Mouse (Mus musculus) cerebellum, adult (tissue): ENCODE measurements around the gene Mtfr1l.
"Not testable (repeated sequence)": the region's sequence is repeated elsewhere in the genome, so short reads cannot be mapped to it uniquely, and the experiment has no call there.

Experiments used
- ATAC-seq: cut with Nextera tagmentation; 2 replicates; pipeline ENCODE4 v1.9.2; 2017; ENCODE audit warnings: mild to moderate bottlenecking, moderate library complexity, mixed read lengths; ENCODE audit not compliant: insufficient number of reproducible peaks, low FRiP score, low TSS enrichment

Mtfr1l gene

DNA sequence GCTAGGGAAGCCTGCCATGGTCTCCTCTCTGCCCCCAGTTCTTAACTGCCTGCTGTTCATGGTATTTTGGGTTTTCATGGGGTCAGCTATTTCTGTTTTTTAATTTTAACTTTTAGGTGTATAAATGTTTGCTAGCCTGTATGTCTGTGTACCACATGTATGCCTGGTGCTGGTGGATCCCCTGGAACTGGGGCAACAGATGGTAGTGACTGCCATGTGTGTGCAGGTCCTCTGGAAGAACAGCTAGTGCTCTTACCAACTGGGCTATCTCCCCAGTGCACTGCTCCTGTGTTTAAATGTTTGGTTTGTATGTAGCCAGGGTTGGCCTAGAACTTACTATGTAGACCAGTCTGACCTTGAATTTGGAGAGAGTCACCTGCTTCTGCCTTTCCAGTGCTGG is 15.9 kb downstream of the Mtfr1l start:
- no peak for ATAC-seq

DNA sequence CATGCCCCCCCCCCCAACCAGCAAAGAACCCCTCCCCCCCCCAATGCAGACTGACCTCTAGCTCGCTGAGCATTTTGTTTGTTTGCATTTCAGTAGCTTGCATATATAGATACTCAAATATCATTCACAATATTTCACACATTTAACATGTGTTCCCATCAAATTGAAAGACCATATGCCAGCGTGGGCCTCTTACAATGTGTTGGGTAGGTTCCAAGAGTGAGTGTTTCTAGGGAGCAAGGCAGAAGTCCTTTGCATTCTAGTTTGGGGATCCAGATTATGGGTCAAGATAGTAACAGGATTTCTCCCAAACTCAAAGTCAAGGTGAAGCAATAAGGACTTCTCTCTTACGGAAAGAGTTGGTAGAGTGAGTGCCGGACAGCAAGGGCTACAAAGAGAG is 16.6 kb downstream of the Mtfr1l start:
- no peak for ATAC-seq

DNA sequence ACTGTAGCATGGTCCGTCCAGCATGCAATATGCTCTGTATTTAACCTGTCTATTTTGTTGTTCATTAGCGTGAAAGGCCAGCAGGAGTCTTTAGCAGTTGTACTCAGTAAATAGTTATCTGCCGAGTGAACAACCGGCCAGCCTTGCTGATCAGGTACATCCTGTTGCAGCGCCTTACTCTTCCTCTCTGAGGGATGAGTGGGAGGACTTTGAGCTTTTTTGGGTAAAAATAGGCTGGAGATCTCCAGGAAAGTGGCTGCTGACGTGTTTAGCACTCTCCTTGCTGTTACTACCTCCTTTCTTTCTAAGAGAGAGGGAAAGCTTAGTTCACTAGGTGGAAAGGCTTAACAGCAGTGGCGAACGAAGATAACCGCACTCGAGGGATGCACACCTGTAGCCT is 17.5 kb downstream of the Mtfr1l start:
- no peak for ATAC-seq

DNA sequence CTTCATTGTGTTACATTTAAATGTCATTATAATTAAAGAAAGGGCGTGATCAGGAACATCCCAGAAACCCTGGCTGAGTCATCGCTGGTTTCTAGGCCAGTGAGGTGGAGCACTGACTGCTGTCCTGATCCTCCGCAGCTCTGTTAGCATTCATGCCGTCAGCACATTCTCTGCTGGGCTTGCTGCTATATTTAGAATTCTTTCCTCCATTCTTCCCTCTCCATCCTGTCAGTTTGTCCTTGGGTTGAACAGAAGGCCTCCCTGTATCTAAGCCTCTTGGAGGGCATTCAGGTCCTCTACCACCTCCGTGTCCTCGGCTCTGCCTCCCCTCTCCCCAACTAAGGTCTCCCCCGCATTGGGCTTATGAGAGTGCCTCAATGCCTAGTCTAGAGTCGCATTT is 18.2 kb downstream of the Mtfr1l start:
- ATAC-seq = no peak; the same call in 1 of the 2 replicates

DNA sequence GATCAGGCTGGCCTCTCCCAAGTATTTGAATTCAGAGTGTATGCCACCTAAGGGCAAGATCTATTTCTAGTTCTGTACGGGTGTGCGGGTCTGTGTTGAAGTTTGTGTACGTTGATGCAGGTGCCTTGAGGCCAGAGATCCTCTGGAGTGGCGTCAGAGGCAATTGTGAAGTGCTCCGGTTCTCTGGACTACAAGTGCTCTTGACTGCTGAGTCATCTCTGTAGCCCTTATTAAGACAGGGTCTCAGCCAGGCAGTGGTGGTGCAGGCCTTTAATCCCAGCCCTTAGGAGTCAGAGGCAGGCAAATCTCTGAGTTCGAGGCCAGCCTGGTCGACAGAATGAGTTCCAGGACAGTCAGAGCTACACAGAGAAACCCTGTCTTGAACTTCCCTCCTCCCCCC is 19.6 kb downstream of the Mtfr1l start:
- no peak for ATAC-seq

DNA sequence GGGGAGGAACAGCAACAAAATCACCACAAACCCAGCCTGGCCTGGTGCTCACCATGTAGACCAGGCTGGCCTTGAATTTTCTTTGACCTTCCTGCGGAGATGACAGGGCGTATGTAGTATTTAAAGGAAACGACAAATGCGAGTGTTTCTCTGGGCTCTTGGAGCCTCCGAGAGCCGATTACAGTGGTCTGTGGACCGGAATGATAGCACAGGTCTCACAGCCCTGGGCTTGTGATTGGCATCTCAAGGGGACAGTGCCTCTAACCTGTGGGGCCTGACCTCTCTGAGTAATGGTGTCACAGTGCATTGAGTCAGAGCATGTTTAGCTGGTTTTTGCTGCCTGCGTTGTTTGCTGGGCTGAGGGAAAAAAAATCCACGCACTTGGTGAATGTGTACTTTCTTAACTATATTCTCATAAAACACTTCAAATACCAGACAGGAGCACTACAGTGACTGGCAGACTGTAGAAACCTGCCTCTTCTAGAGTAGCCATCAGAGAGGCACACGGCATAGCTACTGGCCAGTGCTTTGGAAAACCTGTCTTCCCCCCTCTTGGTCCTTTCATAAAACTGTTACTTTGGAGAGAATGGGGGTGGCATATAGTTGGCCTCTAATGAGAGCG is 20.8 kb downstream of the Mtfr1l start:
- ATAC-seq = no peak

DNA sequence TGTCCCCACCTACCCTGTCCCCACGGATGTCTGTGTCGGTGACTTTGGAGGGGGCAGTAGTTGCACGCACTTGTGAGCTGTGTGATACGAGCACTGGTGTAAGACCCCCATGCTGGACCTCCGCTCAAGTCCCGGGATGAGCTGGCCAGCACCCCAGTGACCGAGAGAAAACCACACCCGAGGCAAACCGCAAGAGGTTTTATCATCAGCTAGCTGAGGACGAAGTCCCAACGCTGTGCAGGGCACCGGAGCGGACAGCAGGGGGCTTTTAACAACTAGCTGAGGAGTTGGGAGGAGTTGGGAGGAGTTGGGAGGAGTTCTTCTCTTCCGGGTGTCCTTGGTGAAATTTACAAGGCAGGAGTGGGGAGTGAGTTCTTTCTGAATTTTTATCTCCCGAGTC is 22.4 kb downstream of the Mtfr1l start:
- ATAC-seq = no peak

DNA sequence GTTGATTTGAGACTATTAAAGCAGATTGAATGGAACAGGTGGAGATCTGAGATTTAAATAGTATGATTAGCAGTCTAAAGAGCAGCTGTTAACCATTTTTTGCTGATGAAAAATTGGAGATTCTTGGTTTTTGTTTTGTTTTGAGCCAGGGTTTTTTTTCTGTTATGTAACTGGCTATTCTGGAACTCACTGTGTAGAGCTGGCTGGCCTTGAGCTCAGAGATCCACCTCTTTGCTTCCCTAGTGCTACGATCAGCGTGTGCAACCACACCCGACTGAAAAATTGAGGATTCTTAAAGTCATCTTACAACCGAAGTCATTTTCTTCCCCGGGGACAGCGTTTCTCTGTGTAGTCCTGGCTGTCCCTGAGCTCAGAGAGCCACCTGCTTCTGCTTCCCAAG is 23.5 kb downstream of the Mtfr1l start:
- no peak for ATAC-seq

DNA sequence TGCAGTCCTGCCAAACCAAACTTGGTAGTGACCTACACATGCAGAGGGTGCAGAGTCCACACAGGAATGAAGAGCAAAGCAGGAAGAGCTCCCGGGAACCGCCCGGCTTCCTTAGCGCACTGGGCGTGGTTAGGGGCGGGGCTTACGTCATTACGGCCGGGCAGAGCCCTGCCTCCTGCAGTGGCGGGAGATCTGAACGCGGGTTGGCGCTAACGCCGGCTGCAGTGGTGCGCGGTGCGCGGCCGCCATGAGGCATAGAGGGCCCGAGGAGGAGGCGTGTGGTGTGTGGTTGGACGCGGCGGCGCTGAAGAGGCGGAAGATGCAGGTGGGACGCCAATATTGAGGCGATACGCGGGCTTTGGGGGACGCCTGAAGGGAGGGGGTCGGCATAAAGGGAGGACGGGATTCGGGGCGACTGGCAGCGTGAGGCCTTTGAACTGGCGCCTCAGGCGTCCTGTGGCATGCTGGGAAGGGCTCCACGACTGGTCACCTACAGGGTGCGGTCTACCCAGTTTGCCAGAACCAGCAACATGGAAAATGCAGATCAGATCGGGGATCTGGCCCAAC is 24.3 kb downstream of the Mtfr1l start, which contains the start of gene Aunip:
Gene Aunip (plus strand): TSS at position 155 of the 567 bp plus-strand sequence.
- ATAC-seq = peak; percentile 77

DNA sequence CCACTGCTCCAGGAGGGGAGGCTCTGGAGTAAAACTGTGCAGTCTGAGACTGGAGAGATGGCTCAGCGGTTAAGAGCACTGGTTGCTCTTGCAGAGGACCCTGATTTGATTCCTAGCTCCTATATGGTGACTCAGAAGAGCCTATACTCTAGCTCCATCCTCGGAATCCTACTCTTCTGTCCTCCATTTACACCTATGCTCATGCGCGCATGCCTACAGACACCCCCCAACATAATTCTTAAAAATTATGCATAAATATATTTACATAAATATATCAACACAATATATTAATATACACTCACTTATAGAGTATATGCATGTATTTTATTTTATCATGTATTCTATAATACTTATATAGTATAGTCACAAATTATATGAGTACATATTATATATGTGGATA is 24.8 kb downstream of the Mtfr1l start:
- ATAC-seq = no peak

DNA sequence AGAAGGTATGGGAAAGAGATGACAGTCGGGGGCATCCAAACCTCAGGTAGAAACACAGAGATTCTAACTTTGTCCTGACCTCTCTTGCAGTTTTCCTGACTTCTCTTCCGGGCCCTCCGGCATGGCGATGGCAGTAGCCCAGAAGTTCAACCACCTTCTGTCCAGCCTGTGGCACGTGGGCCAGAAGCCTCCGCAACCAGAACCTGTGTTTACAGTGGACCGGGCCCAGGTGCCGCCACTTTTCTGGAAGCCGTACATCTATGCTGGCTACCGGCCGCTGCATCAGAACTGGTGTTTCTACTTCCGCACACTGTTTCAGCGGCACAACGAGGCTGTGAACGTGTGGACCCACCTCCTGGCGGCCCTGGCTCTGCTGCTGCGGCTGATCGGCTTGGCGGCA is 28.5 kb downstream of the Mtfr1l start:
- ATAC-seq = no peak

DNA sequence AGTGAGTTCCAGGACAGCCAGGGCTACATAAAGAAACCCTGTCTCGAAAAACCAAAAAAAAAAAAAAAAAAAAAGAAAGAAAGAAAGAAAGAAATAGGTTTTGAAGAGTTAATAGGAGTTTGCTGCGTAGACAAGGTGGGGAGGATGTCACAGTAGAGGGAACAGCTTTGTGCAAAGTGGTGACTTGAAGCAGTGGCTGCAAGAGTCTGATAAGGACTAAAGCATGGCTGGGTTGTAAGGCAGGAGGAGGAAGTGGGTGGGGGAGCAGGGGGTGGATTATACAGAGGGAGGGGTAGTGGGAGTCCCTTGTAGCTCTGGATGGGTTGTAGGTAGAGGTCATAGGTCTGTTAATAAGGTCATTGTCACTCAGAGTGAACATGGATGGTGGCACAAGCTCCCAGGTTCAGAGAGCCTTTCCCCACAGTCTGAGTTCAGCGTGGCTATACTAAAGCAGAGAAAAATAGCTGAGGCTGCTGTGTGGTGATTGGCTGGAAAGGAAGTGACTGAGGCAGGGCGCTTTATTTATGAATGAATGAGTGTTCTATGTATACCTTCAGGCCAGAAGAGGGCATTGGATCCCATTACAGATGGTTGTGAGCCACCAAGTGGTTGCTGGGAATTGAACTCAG is 29.1 kb downstream of the Mtfr1l start:
- no peak for ATAC-seq

DNA sequence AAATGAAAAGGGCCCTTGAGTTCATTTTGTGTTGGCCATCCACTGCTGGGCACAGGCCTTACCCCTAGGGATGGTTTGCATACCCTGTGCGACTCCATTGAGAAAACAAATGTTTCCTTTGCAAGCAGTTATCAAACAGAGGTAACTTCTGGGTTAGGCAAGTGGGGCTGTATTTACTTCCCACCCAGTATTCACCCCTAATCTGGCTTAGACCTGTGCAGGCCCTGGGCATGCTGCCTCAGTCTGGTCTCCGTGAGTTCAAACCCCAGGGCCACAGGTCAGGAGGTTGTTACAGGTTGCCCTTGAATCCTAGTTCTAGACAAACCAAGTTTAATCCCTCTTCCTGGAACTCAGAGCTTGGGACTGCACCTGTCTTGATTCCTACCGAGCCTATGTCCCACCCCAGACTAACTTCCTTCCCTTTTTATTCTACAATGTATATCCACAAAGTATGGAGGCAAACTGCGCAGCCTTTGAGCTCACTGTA is 29.8 kb downstream of the Mtfr1l start:
- no peak for ATAC-seq

DNA sequence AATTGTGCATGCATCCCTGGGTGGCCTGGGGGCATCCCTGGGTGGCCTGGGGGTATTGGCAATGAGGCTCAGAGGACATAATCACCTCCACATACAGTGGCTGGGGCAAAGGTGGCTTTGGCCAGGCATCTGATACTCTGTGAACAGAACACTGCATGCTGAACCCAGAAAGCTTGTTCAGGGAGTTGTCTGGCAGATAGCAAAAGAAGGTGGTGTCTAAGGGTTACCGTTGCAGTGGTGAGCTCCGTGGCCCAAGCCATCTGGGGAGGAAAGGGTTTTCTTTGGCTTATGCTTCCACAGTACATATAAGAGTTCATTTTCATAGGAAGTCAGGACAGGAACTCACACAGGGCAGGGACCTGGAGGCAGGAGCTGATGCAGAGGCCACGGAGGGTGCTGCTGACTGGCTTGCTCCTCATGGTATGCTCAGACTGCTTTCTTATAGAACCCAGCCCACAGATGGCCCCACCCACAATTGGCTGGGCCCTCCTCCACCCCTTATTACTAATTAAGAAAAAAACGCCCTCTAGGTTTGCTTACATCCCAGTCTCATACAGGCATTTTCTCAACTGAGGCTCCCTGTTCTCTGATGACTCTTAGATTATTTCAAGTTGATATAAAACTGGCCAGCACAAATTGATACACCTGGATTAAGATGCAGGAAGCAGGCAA is 31.4 kb downstream of the Mtfr1l start:
- ATAC-seq = no peak

DNA sequence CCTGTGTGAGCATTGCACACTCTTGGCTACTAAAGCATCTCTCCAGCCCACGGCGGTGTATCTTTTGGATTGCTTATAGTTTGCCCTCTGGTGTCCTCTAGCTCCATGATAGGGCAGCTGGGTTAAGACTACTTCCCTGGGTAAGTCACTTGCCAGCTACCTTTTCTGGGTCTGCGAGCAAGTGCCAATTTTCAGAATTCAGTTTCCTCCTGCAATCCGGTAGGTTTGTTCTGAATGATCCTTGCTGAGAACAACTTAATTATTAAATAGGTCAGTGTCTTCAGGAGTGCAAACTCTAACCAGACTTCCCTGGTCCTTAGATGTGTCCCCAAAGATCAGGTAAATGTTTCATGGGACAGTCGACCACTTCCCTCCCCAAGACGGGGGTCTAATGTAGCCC is 34.1 kb downstream of the Mtfr1l start:
- no peak for ATAC-seq

DNA sequence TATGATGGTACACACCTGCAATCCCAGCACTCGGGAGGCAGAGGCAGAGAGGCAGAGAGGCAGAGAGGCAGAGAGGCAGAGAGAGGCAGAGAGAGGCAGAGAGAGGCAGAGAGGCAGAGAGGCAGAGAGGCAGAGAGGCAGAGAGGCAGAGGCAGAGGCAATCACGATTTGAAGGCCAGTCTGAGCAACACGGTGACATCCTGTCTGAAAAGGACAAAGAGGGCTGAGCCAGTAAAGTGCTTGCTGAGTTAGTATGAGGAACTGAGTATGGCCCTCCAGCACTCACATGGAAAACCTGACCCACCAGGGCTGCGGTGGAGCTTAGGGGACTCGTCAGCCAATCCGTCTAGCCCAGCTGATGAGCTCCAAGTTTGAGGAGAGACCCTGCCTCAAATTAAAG is 36.2 kb downstream of the Mtfr1l start:
- ATAC-seq = not testable (repeated sequence)

DNA sequence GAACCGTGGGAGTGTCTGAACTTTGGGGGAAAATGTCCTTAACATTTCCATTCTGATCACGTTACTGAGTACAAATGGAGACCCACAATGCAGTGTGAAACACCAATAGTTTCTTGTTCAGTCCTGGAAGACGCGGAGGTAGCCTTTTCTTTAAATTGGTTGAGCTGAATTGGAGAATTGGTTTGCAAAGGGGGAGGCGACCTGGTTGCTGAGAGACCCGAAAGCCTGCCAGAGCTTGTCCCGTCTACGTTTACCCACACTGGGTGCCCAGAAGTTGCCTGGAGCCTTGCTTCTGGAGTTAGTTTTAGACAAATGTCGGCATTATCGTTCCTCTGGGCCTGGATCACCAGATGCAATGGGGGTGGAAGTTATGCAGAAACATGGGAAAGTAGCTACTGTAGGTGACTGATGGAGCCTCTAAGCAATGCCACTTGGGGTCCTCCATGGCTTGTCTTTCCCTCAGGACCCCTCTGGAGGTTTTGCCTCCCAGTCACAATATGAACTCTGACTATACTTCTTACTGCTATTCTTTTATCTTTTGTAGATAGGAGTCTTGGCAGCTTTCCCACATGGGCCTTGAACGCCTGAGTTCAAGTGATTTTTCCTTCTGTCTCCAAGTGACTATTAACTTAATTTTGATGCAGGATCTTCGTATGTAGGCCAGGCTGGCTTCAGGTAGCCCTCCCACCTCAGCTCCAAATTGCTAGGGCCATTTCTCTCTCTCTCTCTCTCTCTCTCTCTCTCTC is 37.0 kb downstream of the Mtfr1l start:
- no peak for ATAC-seq

DNA sequence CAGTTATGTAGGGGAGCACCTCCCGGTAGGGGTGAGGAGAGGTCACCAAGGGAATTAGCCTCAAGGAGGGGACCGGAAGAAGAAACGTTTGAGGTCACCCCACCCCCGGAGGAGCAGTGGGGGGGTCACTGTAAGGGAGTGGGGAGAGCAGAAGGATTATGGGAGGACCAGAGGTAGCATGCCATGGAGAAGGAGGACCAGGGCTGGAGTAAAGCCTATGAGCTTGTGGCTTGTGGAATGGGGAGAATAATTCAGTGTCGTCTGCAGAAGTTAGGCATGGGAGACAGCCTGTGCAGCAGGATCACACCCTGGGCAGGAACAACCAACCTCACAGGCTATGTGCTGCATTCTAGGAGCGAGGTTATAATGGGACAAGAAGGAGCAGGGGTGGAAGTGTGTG is 38.0 kb downstream of the Mtfr1l start:
- peak; percentile 38; the same call in 1 of the 2 replicates for ATAC-seq

DNA sequence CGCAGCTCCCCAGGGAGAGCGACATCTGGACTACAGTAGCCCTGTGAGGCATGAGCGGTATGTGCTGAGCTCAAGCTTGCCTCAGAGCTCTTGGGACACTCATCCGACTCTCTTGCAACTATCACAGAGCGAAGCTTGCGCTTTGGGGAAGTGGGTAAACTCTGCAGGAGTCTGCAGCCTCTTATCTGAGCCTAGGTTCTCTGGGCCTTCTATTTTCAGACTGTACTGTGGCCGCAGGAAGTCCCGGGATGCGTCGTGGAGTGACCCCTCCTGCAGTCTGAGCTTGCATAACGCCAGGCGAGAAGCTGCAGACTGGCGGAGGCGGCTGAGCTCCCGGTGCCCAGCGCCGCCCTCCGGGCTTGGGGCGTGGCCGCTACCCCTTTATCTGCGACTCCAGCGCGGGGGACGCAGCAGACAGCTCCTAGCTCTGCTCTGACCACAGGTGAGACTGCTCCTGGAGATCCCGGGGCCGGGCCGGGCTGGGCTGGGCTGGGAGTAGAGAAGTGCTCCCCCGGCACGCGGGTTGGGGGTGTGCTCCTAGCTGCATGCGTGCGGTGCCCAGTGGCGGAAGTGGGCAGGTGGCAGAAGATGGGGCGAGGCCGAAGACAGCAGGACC is 38.5 kb downstream of the Mtfr1l start, which contains the start of gene Paqr7:
Gene Paqr7 (plus strand): TSS at position 103 of the 616 bp plus-strand sequence.
- ATAC-seq = peak; percentile 77

DNA sequence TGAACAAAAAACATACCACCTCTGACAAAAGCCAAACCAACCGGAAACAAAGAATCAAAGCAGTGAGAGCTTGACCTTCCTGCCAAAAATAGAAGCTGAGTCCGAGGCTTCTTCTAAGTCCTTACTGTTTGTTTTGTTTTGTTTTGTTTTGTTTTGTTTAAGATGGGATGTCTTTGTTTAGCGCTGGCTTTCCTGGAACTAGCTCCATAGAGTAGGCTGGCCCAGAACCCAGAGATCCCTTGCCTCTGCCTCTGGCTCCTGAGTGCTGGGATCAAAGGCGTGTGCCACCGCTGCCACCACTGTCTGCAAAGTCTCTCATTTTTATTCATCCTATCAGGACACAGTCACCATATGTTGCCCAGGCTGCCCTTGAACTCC is 39.7 kb downstream of the Mtfr1l start:
- ATAC-seq = no peak
